Mouse (Mus musculus) intestine, embryonic 15.5 days (tissue): ENCODE results near the gene Vps13d. TPM values are rescaled to one million over a fixed set of nuclear protein-coding genes. Genes with fewer than 3 reads are reported as not detected.

Experiments
- ATAC-seq: fragments of 200-750 bp; cut with Nextera tagmentation; 2 replicates; pipeline ENCODE4 v1.8.0; 2017; ENCODE audit warnings: moderate TSS enrichment, moderate library complexity
- H3K27ac ChIP-seq: fragments of 300-500 bp; sonication (generic); 2 replicates; pipeline ENCODE4 v1.5.1; 2015; ENCODE audit warnings: mild to moderate bottlenecking, inconsistent platforms
- H3K27me3 ChIP-seq: fragments of 300-500 bp; sonication (generic); replicated peaks from 2 replicates; pipeline ENCODE4 v1.6.1; 2015; ENCODE audit warnings: inconsistent platforms
- H3K36me3 ChIP-seq: fragments of 300-500 bp; sonication (generic); 2 replicates; pipeline ENCODE4 v1.6.1; 2015; ENCODE audit warnings: inconsistent platforms
- H3K4me1 ChIP-seq: fragments of 300-500 bp; sonication (generic); replicated peaks from 2 replicates; pipeline ENCODE4 v1.6.1; 2015; ENCODE audit warnings: inconsistent platforms
- H3K4me2 ChIP-seq: fragments of 300-500 bp; sonication (generic); replicated peaks from 2 replicates; pipeline ENCODE4 v1.6.1; 2015; ENCODE audit warnings: mild to moderate bottlenecking, inconsistent platforms
- H3K4me3 ChIP-seq: fragments of 300-500 bp; sonication (generic); replicated peaks from 2 replicates; pipeline ENCODE4 v1.5.1; 2015; ENCODE audit warnings: inconsistent platforms
- H3K9ac ChIP-seq: fragments of 300-500 bp; sonication (generic); 2 replicates; pipeline ENCODE4 v1.6.1; 2015; ENCODE audit warnings: inconsistent platforms
- H3K9me3 ChIP-seq: fragments of 300-500 bp; sonication (generic); 2 replicates; pipeline ENCODE4 v1.6.1; 2016; ENCODE audit warnings: inconsistent platforms
- WGBS: fragments of 180-500 bp; shearing (Covaris S2); methylation state at CpG from one replicate; pipeline ENCODE4 v1.1.7; 2015; 5-methylcytosine and 5-hydroxymethylcytosine counted together
- polyA plus RNA-seq: library from polyadenylated mRNA; unstranded; fragments of >200 nt; fragmentation: Nextera tagmentation; extraction: Ambion mirVana; gene quantifications from 2 replicates; pipeline ENCODE4 v1.2.1, GENCODE M21; 2015

Vps13d gene
- polyA plus RNA-seq, 1 experiment from 2014 or later = 10.1 TPM

GRCm38 (mm10) chr4:144986016-144986805 is 208.6 kb downstream of the Vps13d start:
- Histone ChIP-seq H3K9ac (no peak overlapping the region), H3K4me1 (peaks cover 4% of the 10 kb centered on the region), H3K4me2 (no peak overlapping the region), H3K9me3 (no peaks in the 10 kb centered on the region), H3K27ac (no peak overlapping the region), H3K27me3 (no peaks in the 10 kb centered on the region), H3K36me3 (no peaks in the 10 kb centered on the region), H3K4me3 (no peak overlapping the region)
- no peak for ATAC-seq
- 92% methylated on average over 7 of the region's 7 CpGs for WGBS

- Histone ChIP-seq H3K27ac (peak overlapping the region; percentile 15; the same call in 1 of the 2 replicates), H3K4me3 (no peak overlapping the region), H3K36me3 (no peaks in the 10 kb centered on the region), H3K4me2 (no peak overlapping the region), H3K4me1 (peaks cover 4% of the 10 kb centered on the region), H3K27me3 (no peaks in the 10 kb centered on the region), H3K9ac (no peak overlapping the region), H3K9me3 (no peaks in the 10 kb centered on the region)
- ATAC-seq = no peak
- 40% methylated on average over 8 of the region's 8 CpGs for WGBS
Observed at GRCm38 (mm10) chr4:144983821-144984371, 210.9 kb downstream of the Vps13d start.

- H3K27ac ChIP-seq = no peak overlapping the region
- no peak overlapping the region for H3K9ac ChIP-seq
- no peaks in the 10 kb centered on the region for H3K9me3 ChIP-seq
- 60% methylated on average over 8 of the region's 8 CpGs for WGBS
- ATAC-seq = no peak
- H3K36me3 ChIP-seq = no peaks in the 10 kb centered on the region
- H3K27me3 ChIP-seq = no peaks in the 10 kb centered on the region
- H3K4me3 ChIP-seq = no peak overlapping the region
- peaks cover 4% of the 10 kb centered on the region; the same call in 1 of the 2 replicates for H3K4me1 ChIP-seq
- H3K4me2 ChIP-seq = no peak overlapping the region
Observed at GRCm38 (mm10) chr4:144983228-144983744, 211.5 kb downstream of the Vps13d start.

GRCm38 (mm10) chr4:144980811-144981551 is 213.8 kb downstream of the Vps13d start:
- Histone ChIP-seq H3K4me1 (peaks cover 4% of the 10 kb centered on the region; the same call in 1 of the 2 replicates), H3K27ac (no peak overlapping the region), H3K4me2 (no peak overlapping the region), H3K9ac (no peak overlapping the region), H3K36me3 (no peaks in the 10 kb centered on the region), H3K9me3 (no peaks in the 10 kb centered on the region), H3K4me3 (no peak overlapping the region), H3K27me3 (no peaks in the 10 kb centered on the region)
- WGBS = 49% methylated on average over 8 of the region's 8 CpGs
- ATAC-seq = peak; percentile 90

GRCm38 (mm10) chr4:144980110-144980509 is 214.7 kb downstream of the Vps13d start:
- no peaks in the 10 kb centered on the region for H3K9me3 ChIP-seq
- no peak overlapping the region for H3K4me2 ChIP-seq
- no peaks in the 10 kb centered on the region for H3K27me3 ChIP-seq
- ATAC-seq = no peak
- peaks cover 4% of the 10 kb centered on the region; the same call in 1 of the 2 replicates for H3K4me1 ChIP-seq
- 80% methylated on average over 2 of the region's 2 CpGs for WGBS
- H3K27ac ChIP-seq = no peak overlapping the region
- no peaks in the 10 kb centered on the region for H3K36me3 ChIP-seq
- H3K9ac ChIP-seq = no peak overlapping the region
- H3K4me3 ChIP-seq = no peak overlapping the region

GRCm38 (mm10) chr4:144978039-144978438 is 216.8 kb downstream of the Vps13d start:
- no peak overlapping the region for H3K4me3 ChIP-seq
- no peak overlapping the region for H3K9ac ChIP-seq
- ATAC-seq = no peak
- H3K27me3 ChIP-seq = no peaks in the 10 kb centered on the region
- 87% methylated on average over 6 of the region's 6 CpGs for WGBS
- H3K27ac ChIP-seq = no peak overlapping the region
- no peaks in the 10 kb centered on the region for H3K9me3 ChIP-seq
- peaks cover 3% of the 10 kb centered on the region; the same call in 1 of the 2 replicates for H3K36me3 ChIP-seq
- H3K4me1 ChIP-seq = peaks cover 7% of the 10 kb centered on the region; the same call in 1 of the 2 replicates
- H3K4me2 ChIP-seq = no peak overlapping the region

GRCm38 (mm10) chr4:144977057-144977456 is 217.7 kb downstream of the Vps13d start:
- no peak overlapping the region for H3K4me2 ChIP-seq
- ATAC-seq = no peak
- peaks cover 10% of the 10 kb centered on the region; the same call in 1 of the 2 replicates for H3K4me1 ChIP-seq
- no peaks in the 10 kb centered on the region for H3K27me3 ChIP-seq
- H3K9ac ChIP-seq = no peak overlapping the region
- no peak overlapping the region for H3K27ac ChIP-seq
- peaks cover 3% of the 10 kb centered on the region; the same call in 1 of the 2 replicates for H3K36me3 ChIP-seq
- WGBS = 74% methylated on average over 1 of the region's 1 CpGs
- H3K4me3 ChIP-seq = no peak overlapping the region
- no peaks in the 10 kb centered on the region for H3K9me3 ChIP-seq

GRCm38 (mm10) chr4:144975505-144975904 is 219.3 kb downstream of the Vps13d start:
- H3K27me3 ChIP-seq = no peaks in the 10 kb centered on the region
- peaks cover 3% of the 10 kb centered on the region; the same call in 1 of the 2 replicates for H3K36me3 ChIP-seq
- H3K4me3 ChIP-seq = no peak overlapping the region
- H3K9ac ChIP-seq = no peak overlapping the region
- no peak overlapping the region for H3K4me2 ChIP-seq
- no peak overlapping the region for H3K27ac ChIP-seq
- WGBS = 69% methylated on average over 2 of the region's 2 CpGs
- ATAC-seq = no peak
- peaks cover 10% of the 10 kb centered on the region; the same call in 1 of the 2 replicates for H3K4me1 ChIP-seq
- H3K9me3 ChIP-seq = no peaks in the 10 kb centered on the region

- Histone ChIP-seq H3K27me3 (no peaks in the 10 kb centered on the region), H3K4me1 (peaks cover 10% of the 10 kb centered on the region; the same call in 1 of the 2 replicates), H3K27ac (no peak overlapping the region), H3K4me3 (no peak overlapping the region), H3K4me2 (no peak overlapping the region), H3K9ac (no peak overlapping the region), H3K36me3 (peaks cover 6% of the 10 kb centered on the region; the same call in 1 of the 2 replicates), H3K9me3 (no peaks in the 10 kb centered on the region)
- 73% methylated on average over 3 of the region's 3 CpGs for WGBS
- ATAC-seq = no peak
Observed at GRCm38 (mm10) chr4:144974458-144974857, 220.3 kb downstream of the Vps13d start.

- Histone ChIP-seq H3K4me3 (no peak overlapping the region), H3K9ac (no peak overlapping the region), H3K4me1 (peaks cover 10% of the 10 kb centered on the region; the same call in 1 of the 2 replicates), H3K27me3 (no peaks in the 10 kb centered on the region), H3K27ac (no peak overlapping the region), H3K9me3 (no peaks in the 10 kb centered on the region), H3K36me3 (peaks cover 6% of the 10 kb centered on the region; the same call in 1 of the 2 replicates), H3K4me2 (no peak overlapping the region)
- 72% methylated on average over 6 of the region's 6 CpGs for WGBS
- peak; percentile 75 for ATAC-seq
Observed at GRCm38 (mm10) chr4:144972948-144973720, 221.7 kb downstream of the Vps13d start.

GRCm38 (mm10) chr4:144971048-144971447 is 223.8 kb downstream of the Vps13d start:
- Histone ChIP-seq H3K4me3 (no peak overlapping the region), H3K9me3 (no peaks in the 10 kb centered on the region), H3K4me2 (no peak overlapping the region), H3K9ac (no peak overlapping the region), H3K4me1 (peaks cover 10% of the 10 kb centered on the region; the same call in 1 of the 2 replicates), H3K27ac (no peak overlapping the region), H3K27me3 (no peaks in the 10 kb centered on the region), H3K36me3 (peaks cover 6% of the 10 kb centered on the region; the same call in 1 of the 2 replicates)
- ATAC-seq = no peak
- WGBS = 73% methylated on average over 2 of the region's 2 CpGs
